Mouse (Mus musculus): ENCODE measurements around the gene Spdye4c. TPM values are rescaled to one million over a fixed set of nuclear protein-coding genes. Genes with fewer than 3 reads are reported as not detected.

The Spdye4c gene
- not detected in 2 replicates for polyA plus RNA-seq (2014; fragmentation: Nextera tagmentation; extraction: Ambion mirVana)

DNA sequence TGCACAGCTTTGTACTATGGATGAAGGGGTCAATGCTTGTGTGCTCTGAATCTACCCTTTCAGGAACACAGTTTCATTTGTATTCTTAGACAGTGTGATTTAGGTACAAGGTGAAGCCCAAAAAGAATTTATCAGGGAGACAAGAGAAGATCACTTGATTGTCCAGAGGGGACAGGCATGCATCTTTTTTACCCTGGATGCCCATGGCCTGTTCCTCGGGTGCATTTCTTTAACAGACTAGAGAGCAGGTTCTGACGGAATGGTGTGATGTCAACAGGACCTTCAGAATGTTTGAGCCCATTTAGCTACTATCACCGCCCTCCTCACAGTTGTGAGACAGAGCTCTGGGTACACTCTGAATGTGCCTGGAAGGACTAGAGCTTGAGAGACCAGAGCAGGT lies at the start of gene Spdye4c:
Spdye4c (plus strand) TSS at position 301 of the 400 bp plus-strand sequence.
- Histone ChIP-seq H3K4me3 (ENCODE audit: low read depth, low read length) (no peak within 1 kb of the TSS), H3K4me1 (replicated peaks; ENCODE audit: control insufficient read depth, insufficient read depth, low read length) (no peaks in the 10 kb centered on the region), H3K36me3 (ENCODE audit: control insufficient read depth, insufficient read depth, low read length) (no peaks in the 10 kb centered on the region), H3K27ac (ENCODE audit: low read depth) (no peak within 1 kb of the TSS), H3K9me3 (ENCODE audit: control insufficient read depth, low read length) (no peaks in the 10 kb centered on the region), H3K27me3 (replicated peaks; ENCODE audit: control insufficient read depth, insufficient read depth, low read length) (no peaks in the 10 kb centered on the region), H3K4me2 (ENCODE audit: low read length) (no peak within 1 kb of the TSS), H3K9ac (ENCODE audit: low read length) (no peak within 1 kb of the TSS)
- no peak for ATAC-seq (replicated peaks; ENCODE audit: low FRiP score, low TSS enrichment, low read depth)
- no peak for DNase-seq (ENCODE audit: low spot score)
- 88% methylated on average over 3 of the region's 3 CpGs for WGBS

DNA sequence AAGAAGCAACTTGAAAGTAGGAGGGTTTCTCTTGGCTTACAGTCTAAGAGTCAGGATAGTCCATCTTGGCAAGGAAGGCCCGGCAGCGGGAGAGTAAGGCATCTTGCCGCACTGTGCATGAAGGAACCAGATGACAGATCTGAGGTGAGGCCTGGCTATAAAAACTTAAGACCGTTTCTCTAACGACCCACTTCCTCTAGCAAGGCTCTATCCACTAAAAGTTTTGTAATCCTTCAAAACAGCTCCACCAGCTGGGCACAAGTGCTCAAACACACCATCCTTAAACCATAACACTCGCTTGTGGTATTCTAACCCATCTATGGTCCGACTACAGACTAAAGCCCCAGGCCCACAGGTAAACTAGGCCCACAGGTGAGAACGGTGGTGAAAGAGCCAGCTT lies 47.5 kb upstream of the Spdye4c start:
- Histone ChIP-seq H3K4me2 (ENCODE audit: low read length) (no peak overlapping the region), H3K9me3 (ENCODE audit: control insufficient read depth, low read length) (no peaks in the 10 kb centered on the region), H3K4me3 (ENCODE audit: low read depth, low read length) (no peak overlapping the region), H3K36me3 (ENCODE audit: control insufficient read depth, insufficient read depth, low read length) (no peaks in the 10 kb centered on the region), H3K9ac (ENCODE audit: low read length) (no peak overlapping the region), H3K27ac (ENCODE audit: low read depth) (peak overlapping the region; percentile 12; the same call in 1 of the 2 replicates), H3K27me3 (replicated peaks; ENCODE audit: control insufficient read depth, insufficient read depth, low read length) (no peaks in the 10 kb centered on the region), H3K4me1 (replicated peaks; ENCODE audit: control insufficient read depth, insufficient read depth, low read length) (peaks cover 14% of the 10 kb centered on the region; the same call in 1 of the 2 replicates)
- ATAC-seq (replicated peaks; ENCODE audit: low FRiP score, low TSS enrichment, low read depth) = no peak
- 68% methylated on average over 8 of the region's 8 CpGs for WGBS
- no peak for DNase-seq (ENCODE audit: low spot score)

DNA sequence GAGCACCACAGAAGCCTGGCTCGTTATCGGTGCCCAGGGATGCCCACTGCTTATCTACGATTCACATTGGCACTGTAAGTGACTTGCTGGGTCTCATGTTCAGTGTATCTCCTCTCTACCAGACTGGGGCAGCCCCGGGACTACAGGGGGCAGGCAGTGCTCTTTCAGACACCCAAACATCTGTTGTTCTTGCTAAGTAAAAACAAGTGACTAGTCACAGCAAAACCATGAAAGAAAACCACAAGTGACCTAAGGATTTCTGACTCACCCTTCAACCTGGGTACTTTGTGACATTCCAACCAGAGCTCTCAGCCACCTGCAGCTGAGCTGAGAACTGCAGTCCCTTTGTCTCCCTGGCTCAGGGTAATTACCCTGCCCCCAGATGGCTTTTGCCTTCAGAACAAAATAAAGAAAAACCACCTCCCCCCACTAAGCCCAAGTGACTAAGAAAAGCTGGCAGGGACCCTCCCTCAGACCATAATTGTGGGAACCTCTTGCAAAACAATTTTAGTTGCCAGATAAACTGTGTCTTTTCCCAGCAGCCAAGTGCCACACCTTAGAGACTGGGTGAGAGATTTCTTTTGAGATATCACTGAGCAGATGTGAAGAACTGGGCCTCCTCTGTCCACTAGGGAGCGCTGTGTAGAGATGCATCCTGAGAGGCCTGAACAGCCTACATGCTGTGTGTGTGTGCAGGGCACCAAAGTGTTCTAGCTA lies 46.4 kb upstream of the Spdye4c start:
- WGBS = 60% methylated on average over 5 of the region's 5 CpGs
- Histone ChIP-seq H3K9me3 (ENCODE audit: control insufficient read depth, low read length) (no peaks in the 10 kb centered on the region), H3K36me3 (ENCODE audit: control insufficient read depth, insufficient read depth, low read length) (no peaks in the 10 kb centered on the region), H3K4me2 (ENCODE audit: low read length) (no peak overlapping the region), H3K9ac (ENCODE audit: low read length) (no peak overlapping the region), H3K27me3 (replicated peaks; ENCODE audit: control insufficient read depth, insufficient read depth, low read length) (no peaks in the 10 kb centered on the region), H3K27ac (ENCODE audit: low read depth) (no peak overlapping the region), H3K4me3 (ENCODE audit: low read depth, low read length) (no peak overlapping the region), H3K4me1 (replicated peaks; ENCODE audit: control insufficient read depth, insufficient read depth, low read length) (peaks cover 14% of the 10 kb centered on the region; the same call in 1 of the 2 replicates)
- DNase-seq (ENCODE audit: low spot score) (no peak), ATAC-seq (replicated peaks; ENCODE audit: low FRiP score, low TSS enrichment, low read depth) (0 out of 2 replicates have a peak, but pooled peaks have one; percentile 9)

DNA sequence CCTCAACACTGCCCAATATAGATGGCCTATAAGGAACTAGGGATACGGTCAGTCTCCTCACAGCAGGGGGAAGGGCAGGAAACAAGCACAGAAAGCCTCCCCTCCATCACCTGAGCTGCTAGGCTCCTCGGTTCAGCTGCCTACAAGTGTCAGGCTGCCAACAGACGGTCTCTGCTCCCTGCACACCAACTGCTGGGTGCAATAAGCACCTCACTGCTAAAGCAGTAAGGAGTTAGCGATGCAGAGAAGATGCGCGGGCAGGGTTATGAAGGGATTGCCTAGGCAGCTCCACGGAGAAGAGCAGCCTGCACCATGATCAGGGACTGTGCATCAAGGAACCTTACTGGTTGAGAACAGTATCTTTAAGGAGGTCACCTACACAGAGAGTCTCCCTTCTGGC lies 45.6 kb upstream of the Spdye4c start:
- H3K27me3 ChIP-seq (replicated peaks; ENCODE audit: control insufficient read depth, insufficient read depth, low read length) = no peaks in the 10 kb centered on the region
- H3K4me1 ChIP-seq (replicated peaks; ENCODE audit: control insufficient read depth, insufficient read depth, low read length) = peaks cover 14% of the 10 kb centered on the region; the same call in 1 of the 2 replicates
- H3K27ac ChIP-seq (ENCODE audit: low read depth) = no peak overlapping the region

DNA sequence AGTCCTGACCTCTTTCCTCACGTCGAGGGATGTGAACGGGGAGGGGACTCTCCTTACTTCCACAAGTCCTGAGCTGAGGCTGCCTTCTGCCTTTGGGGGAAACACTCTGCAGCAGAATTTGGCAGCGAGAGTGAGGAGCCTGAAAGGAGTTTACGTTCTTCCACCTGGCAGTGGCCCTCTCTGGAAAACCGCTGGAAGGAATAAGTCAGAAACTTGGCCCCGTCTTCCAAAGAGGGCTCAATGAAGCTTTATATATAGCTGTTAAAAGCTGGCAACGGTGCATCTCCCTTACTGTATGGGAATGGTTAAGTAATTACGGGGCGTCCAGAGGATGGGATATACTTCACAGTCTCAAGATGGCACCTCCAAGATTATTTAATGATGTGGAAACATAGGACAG lies 43.9 kb upstream of the Spdye4c start:
- H3K27ac ChIP-seq (ENCODE audit: low read depth) = no peak overlapping the region

More for the DNA sequence above, 45.6 kb upstream of the Spdye4c start:
- H3K4me3 ChIP-seq (ENCODE audit: low read depth, low read length) = no peak overlapping the region
- H3K9ac ChIP-seq (ENCODE audit: low read length) = no peak overlapping the region
- H3K36me3 ChIP-seq (ENCODE audit: control insufficient read depth, insufficient read depth, low read length) = no peaks in the 10 kb centered on the region
- DNase-seq (ENCODE audit: low spot score) (no peak), ATAC-seq (replicated peaks; ENCODE audit: low FRiP score, low TSS enrichment, low read depth) (no peak)
- no peak overlapping the region for H3K4me2 ChIP-seq (ENCODE audit: low read length)
- 81% methylated on average over 7 of the region's 7 CpGs for WGBS
- no peaks in the 10 kb centered on the region for H3K9me3 ChIP-seq (ENCODE audit: control insufficient read depth, low read length)

DNA sequence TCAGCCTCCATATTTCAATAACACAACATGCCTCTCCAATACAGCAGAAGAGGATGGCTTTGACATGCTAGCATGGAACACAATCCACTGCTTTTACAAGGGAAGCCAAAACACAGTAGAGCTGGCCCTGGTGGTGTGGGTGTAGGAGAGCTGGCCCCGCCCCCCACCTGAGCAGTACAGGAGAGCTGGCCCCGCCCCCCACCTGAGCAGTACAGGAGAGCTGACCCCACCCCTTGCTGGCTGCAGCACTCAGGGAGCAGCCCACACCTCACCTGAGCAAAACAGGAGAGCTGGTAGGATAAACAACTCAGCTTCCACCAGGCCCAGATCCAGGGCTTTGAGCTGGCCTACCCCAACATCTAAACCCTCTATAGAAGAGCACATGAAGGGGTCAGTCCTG lies 42.7 kb upstream of the Spdye4c start:
- no peak overlapping the region for H3K4me3 ChIP-seq (ENCODE audit: low read depth, low read length)
- H3K4me2 ChIP-seq (ENCODE audit: low read length) = no peak overlapping the region
- 53% methylated on average over 2 of the region's 2 CpGs for WGBS
- no peak overlapping the region for H3K27ac ChIP-seq (ENCODE audit: low read depth)
- DNase-seq (ENCODE audit: low spot score) (no peak), ATAC-seq (replicated peaks; ENCODE audit: low FRiP score, low TSS enrichment, low read depth) (peak; percentile 61; the same call in 1 of the 2 replicates)
- H3K9ac ChIP-seq (ENCODE audit: low read length) = no peak overlapping the region
- H3K9me3 ChIP-seq (ENCODE audit: control insufficient read depth, low read length) = no peaks in the 10 kb centered on the region
- no peaks in the 10 kb centered on the region for H3K36me3 ChIP-seq (ENCODE audit: control insufficient read depth, insufficient read depth, low read length)
- peaks cover 14% of the 10 kb centered on the region; the same call in 1 of the 2 replicates for H3K4me1 ChIP-seq (replicated peaks; ENCODE audit: control insufficient read depth, insufficient read depth, low read length)
- no peaks in the 10 kb centered on the region for H3K27me3 ChIP-seq (replicated peaks; ENCODE audit: control insufficient read depth, insufficient read depth, low read length)

More for the DNA sequence above, 43.9 kb upstream of the Spdye4c start:
- Histone ChIP-seq H3K4me1 (replicated peaks; ENCODE audit: control insufficient read depth, insufficient read depth, low read length) (peaks cover 14% of the 10 kb centered on the region; the same call in 1 of the 2 replicates), H3K36me3 (ENCODE audit: control insufficient read depth, insufficient read depth, low read length) (no peaks in the 10 kb centered on the region), H3K27me3 (replicated peaks; ENCODE audit: control insufficient read depth, insufficient read depth, low read length) (no peaks in the 10 kb centered on the region), H3K9ac (ENCODE audit: low read length) (no peak overlapping the region), H3K4me2 (ENCODE audit: low read length) (no peak overlapping the region), H3K9me3 (ENCODE audit: control insufficient read depth, low read length) (no peaks in the 10 kb centered on the region), H3K4me3 (ENCODE audit: low read depth, low read length) (no peak overlapping the region)
- ATAC-seq (replicated peaks; ENCODE audit: low FRiP score, low TSS enrichment, low read depth) = no peak
- 41% methylated on average over 10 of the region's 10 CpGs for WGBS
- DNase-seq (ENCODE audit: low spot score) = no peak

DNA sequence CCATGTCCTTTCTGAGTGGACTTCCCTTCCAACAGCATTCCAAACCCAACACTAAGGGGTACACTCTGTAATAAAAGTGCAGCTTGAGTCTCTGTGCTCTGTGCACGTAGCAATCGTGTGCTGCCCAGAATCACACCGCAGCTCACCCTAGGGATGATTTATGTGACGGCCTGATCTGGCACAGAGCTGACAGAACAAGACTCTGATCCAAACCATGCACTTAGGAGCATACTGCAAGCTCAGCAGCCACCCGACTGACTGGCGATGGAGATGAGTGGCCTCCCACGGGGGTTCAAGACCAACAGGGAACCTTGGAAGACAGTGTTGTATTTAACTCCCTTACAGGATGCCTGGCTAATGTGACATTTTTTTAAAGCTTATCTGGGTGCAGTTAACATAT lies 41.4 kb upstream of the Spdye4c start:
- peak; percentile 64 for DNase-seq (ENCODE audit: low spot score)
- H3K9ac ChIP-seq (ENCODE audit: low read length) = no peak overlapping the region
- ATAC-seq (replicated peaks; ENCODE audit: low FRiP score, low TSS enrichment, low read depth) = peak; percentile 63
- H3K4me3 ChIP-seq (ENCODE audit: low read depth, low read length) = no peak overlapping the region
- WGBS = 14% methylated on average over 7 of the region's 7 CpGs
- H3K9me3 ChIP-seq (ENCODE audit: control insufficient read depth, low read length) = no peaks in the 10 kb centered on the region
- peak overlapping the region; percentile 19 for H3K27ac ChIP-seq (ENCODE audit: low read depth)
- H3K36me3 ChIP-seq (ENCODE audit: control insufficient read depth, insufficient read depth, low read length) = no peaks in the 10 kb centered on the region
- H3K4me1 ChIP-seq (replicated peaks; ENCODE audit: control insufficient read depth, insufficient read depth, low read length) = peaks cover 5% of the 10 kb centered on the region; the same call in 1 of the 2 replicates
- peak overlapping the region; percentile 14; the same call in 1 of the 2 replicates for H3K4me2 ChIP-seq (ENCODE audit: low read length)
- no peaks in the 10 kb centered on the region for H3K27me3 ChIP-seq (replicated peaks; ENCODE audit: control insufficient read depth, insufficient read depth, low read length)

- Histone ChIP-seq H3K36me3 (ENCODE audit: control insufficient read depth, insufficient read depth, low read length) (no peaks in the 10 kb centered on the region), H3K4me3 (ENCODE audit: low read depth, low read length) (no peak overlapping the region), H3K9ac (ENCODE audit: low read length) (no peak overlapping the region), H3K27ac (ENCODE audit: low read depth) (peak overlapping the region; percentile 19), H3K9me3 (ENCODE audit: control insufficient read depth, low read length) (no peaks in the 10 kb centered on the region), H3K27me3 (replicated peaks; ENCODE audit: control insufficient read depth, insufficient read depth, low read length) (no peaks in the 10 kb centered on the region), H3K4me1 (replicated peaks; ENCODE audit: control insufficient read depth, insufficient read depth, low read length) (peaks cover 5% of the 10 kb centered on the region; the same call in 1 of the 2 replicates), H3K4me2 (ENCODE audit: low read length) (peak overlapping the region; percentile 14; the same call in 1 of the 2 replicates)
- WGBS = 16% methylated on average over 6 of the region's 6 CpGs
- ATAC-seq (replicated peaks; ENCODE audit: low FRiP score, low TSS enrichment, low read depth) (peak; percentile 72), DNase-seq (ENCODE audit: low spot score) (peak; percentile 63)
Measured at GRCm38 (mm10) chr2:128549963-128550362, 41.0 kb upstream of the Spdye4c start.

Data from intestine, embryonic 14.5 days (tissue).